Mouse (Mus musculus): ENCODE results near the gene Pip5k1b. TPM values are rescaled to one million over a fixed set of nuclear protein-coding genes. Genes with fewer than 3 reads are reported as not detected.

Gene Pip5k1b
- total RNA-seq, 2 experiments from 2014 or later = 8.1 to 8.2 TPM

DNA sequence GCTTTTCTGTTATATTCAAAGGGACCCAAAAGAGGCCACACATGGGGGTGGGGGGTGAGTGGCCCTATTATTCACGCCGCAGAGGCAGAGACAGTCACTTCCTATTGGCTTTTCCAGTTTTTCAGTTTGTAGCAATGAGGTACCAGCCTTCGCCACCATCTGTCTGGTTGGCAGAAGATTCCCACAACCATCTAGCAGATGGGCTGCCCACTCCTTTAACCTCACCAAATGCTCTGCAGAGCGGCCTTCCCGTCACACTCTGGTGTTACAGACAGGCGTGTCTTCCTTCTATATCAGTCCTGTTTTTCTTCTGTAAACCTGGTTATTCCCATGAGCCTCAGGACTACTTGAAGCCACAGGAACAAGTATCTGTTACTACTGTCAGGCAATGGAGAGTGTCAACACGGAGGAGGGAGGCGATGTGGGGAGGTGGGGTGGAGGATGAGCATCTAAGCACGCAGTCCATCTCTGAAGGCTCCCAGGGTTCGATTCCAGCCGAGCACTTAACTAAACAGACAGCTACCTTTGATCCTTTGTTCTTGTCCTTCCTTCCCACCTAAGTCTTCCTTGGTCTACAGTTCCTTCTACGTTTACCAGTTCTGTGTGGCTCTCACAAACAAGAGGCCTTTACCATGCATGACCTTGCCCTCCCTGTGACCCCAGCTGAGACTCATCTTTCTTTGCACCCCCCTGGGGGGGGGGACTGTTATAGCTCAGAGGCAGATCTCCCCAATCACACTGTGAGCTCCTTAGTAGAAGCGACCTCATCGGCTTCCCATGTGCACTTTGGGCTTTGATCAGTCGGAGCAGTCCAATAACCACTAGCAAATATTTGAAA is 32.0 kb downstream of the Pip5k1b start:
- intact Hi-C loops (cut with DNase I) = no loop called here

GRCm38 (mm10) chr19:24521997-24522396 is 33.7 kb downstream of the Pip5k1b start:
- DNase-seq (ENCODE audit: extremely low spot score in 1 of 2, low spot score in 2 of 2) = no peak

More for the DNA sequence above, 32.0 kb downstream of the Pip5k1b start:
- DNase-seq (ENCODE audit: extremely low spot score in 1 of 2, low spot score in 2 of 2) = peak; percentile 27 to 40

GRCm38 (mm10) chr19:24521146-24521545 is 34.5 kb downstream of the Pip5k1b start:
- DNase-seq (ENCODE audit: extremely low spot score in 1 of 2, low spot score in 2 of 2) = no peak
- intact Hi-C loops (cut with DNase I) = no loop called here

More at GRCm38 (mm10) chr19:24521997-24522396, 33.7 kb downstream of the Pip5k1b start:
- intact Hi-C loops (cut with DNase I) = no loop called here

DNA sequence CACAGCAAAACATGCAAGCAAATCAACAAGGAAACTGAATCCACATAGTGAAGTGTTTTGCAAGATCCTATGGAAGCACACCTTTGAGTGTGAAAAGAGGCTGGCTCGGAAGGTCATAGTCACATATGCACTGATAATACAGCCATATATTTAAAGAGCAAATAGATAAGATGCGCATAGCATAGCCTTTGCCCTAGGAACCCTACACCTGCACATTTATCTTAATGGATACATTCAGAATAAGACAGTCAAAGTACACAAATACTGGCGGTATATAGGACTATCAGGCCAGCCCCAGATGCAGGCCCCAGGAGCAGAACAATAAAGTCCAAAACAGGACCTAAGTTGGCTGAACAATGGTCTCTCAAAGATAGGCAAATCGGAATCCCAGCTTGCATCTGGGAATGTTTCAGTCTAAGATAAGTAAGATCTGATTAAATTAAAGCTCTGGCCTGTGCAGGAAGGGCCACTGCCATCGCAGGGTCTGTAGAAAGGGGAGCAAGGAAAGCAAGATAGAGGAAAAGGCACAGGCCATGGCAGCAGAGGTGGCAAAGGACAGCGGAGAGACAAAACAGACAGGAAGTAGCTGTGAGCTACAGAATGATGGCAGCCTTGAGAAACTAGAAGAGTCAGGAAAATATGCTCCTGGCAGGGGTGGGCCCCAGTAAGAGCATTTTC is 35.8 kb downstream of the Pip5k1b start:
- DNase-seq (ENCODE audit: extremely low spot score in 1 of 2, low spot score in 2 of 2) = no peak
- intact Hi-C loops (cut with DNase I) = no loop called here

DNA sequence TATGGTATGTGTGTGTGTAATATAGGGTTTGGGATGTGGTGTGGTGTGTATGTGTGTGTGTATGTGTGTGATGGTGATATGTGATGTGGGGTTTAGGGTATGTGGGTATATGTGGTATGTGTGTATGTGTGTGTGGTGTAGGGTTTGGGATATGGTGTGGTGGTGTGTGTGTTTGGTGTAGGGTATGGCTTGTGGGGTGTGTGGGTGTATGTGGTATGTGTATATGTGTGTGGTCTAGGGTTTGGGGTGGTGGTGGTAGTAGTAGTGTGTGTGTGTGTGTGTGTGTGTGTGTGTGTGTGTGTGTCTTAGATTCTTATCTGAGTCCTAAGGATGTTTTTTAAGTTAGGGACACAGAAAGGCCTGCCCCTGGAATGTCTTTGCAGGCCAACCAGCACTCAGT is 37.3 kb downstream of the Pip5k1b start:
- DNase-seq (ENCODE audit: extremely low spot score in 1 of 2, low spot score in 2 of 2) = no peak
- intact Hi-C loops (cut with DNase I) = no loop called here

DNA sequence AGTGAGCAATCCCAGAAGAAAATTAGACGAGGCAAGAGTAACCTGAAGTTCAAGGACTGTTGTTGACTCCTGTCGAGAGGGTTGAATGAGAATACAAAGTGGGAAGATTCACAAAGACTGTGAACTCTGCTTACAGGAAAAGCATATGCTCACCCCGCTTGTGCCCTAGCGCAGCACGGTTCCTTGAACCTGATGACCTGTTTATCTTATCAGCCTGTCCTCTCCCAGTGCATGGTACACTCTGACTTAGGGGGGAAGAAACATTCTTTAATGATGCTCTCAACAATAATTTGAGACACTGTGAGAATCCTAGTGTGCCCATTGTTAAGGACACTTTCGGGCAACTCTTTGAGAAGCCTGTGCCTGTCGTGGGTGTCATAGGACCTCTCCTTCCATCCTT is 38.6 kb downstream of the Pip5k1b start:
- intact Hi-C loops (cut with DNase I) = no loop called here

GRCm38 (mm10) chr19:24515941-24516340 is 39.7 kb downstream of the Pip5k1b start:
- intact Hi-C loops (cut with DNase I) = no loop called here
- DNase-seq (ENCODE audit: extremely low spot score in 1 of 2, low spot score in 2 of 2) = no peak

More for the DNA sequence above, 38.6 kb downstream of the Pip5k1b start:
- no peak for DNase-seq (ENCODE audit: extremely low spot score in 1 of 2, low spot score in 2 of 2)

- no peak for DNase-seq (ENCODE audit: extremely low spot score in 1 of 2, low spot score in 2 of 2)
- intact Hi-C loops (cut with DNase I) = no loop called here
Observed at GRCm38 (mm10) chr19:24514661-24515642, 40.7 kb downstream of the Pip5k1b start.

- no peak for DNase-seq (ENCODE audit: extremely low spot score in 1 of 2, low spot score in 2 of 2)
- intact Hi-C loops (cut with DNase I) = no loop called here
Observed at GRCm38 (mm10) chr19:24513105-24513843, 42.4 kb downstream of the Pip5k1b start.

- DNase-seq (ENCODE audit: extremely low spot score in 1 of 2, low spot score in 2 of 2) = no peak
Observed at GRCm38 (mm10) chr19:24511939-24512338, 43.7 kb downstream of the Pip5k1b start.

GRCm38 (mm10) chr19:24509391-24509790 is 46.3 kb downstream of the Pip5k1b start:
- intact Hi-C loops (cut with DNase I) = no loop called here
- DNase-seq (ENCODE audit: extremely low spot score in 1 of 2, low spot score in 2 of 2) = no peak

More at GRCm38 (mm10) chr19:24511939-24512338, 43.7 kb downstream of the Pip5k1b start:
- intact Hi-C loops (cut with DNase I) = no loop called here

- no peak for DNase-seq (ENCODE audit: extremely low spot score in 1 of 2, low spot score in 2 of 2)
- intact Hi-C loops (cut with DNase I) = no loop called here
Observed at GRCm38 (mm10) chr19:24508087-24508767, 47.4 kb downstream of the Pip5k1b start.

DNA sequence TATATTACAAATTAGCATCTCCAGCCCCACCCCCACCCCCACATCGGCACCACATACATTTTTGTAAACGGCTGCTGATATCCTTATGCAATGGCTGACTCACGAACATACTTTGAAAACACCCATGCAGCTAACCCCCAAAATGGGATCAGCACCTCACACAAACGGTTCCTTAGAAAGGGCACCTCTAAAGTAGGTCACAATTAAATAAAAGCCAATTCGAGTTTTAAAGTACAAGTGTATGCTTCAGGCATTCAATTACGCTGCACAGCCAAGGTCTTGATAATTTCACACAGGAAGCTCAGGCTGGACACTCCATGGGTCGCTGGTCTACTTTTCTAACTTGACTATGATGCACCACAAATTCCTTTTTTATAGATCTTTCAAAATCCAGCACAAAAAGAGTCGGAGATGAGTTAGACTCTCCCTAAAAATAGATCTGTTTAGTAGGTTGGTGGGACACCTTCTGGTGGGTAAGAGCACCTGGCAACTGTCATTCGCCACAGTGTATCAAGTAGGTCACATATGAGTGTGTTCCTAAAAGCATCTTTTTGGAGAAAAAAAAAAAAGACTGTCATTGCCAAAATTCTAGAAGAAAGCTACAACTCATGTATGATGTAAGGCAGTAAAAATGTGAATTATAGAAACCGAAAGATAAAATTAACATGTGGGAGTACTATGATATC is 52.8 kb downstream of the Pip5k1b start:
- no peak for DNase-seq (ENCODE audit: extremely low spot score in 1 of 2, low spot score in 2 of 2)
- intact Hi-C loops (cut with DNase I) = no loop called here

DNA sequence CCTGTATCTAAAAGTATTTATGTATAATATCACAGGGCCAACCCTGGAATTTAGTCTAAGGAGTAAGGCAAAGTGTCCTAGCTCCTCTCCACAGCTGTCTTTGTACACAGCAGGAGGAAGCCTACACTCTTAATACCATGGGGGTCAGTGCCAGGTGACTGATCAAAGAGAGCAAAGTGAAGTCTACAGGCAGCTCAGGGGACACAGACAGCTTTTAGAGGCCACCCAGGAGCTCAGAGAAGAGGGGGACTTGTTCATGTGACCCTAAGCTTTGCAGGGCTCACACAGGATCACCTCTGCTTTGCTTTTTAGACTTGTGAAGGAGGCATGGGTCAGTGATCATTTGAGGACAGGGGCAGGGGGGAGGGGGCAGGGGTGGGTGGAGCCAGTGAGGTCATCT is 54.1 kb downstream of the Pip5k1b start:
- no peak for DNase-seq (ENCODE audit: extremely low spot score in 1 of 2, low spot score in 2 of 2)
- intact Hi-C loops (cut with DNase I) = no loop called here

DNA sequence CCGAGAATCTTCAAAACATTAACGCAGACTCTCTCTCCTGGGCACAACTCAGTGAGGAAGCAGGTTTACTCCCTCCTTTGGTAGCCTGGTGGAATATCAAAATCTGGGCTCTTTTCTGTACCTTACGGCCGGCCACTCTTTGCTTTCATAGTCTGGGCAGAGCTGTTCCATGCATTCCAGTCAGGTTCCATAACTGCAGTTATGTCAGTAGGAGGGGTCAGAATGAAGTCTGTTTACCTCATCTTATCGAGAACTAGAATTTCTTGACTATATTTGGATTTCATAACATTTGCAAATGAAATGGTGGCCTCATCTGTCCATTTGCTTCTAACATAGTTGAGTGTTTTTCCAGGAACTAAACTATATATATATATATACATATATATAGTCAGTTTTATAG is 55.2 kb downstream of the Pip5k1b start:
- no peak for DNase-seq (ENCODE audit: extremely low spot score in 1 of 2, low spot score in 2 of 2)
- intact Hi-C loops (cut with DNase I) = no loop called here

DNA sequence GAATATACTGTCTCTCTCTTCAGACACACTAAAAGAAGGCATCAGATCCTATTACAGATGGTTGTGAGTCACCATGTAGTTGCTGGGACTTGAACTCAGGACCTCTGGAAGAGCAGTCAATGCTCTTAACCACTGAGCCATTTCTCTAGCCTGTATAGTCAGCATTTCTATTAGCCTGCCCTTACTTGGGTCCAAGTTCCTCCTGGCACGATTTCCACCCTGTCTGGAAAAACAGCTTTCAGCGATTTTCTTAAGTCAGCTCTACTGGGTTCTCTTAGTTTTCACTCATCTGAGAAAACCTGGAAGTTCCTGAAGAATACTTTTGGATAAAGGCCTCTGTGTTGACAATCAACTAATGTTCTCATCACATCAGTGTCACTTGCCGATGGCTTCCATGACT is 56.4 kb downstream of the Pip5k1b start:
- no peak for DNase-seq (ENCODE audit: extremely low spot score in 1 of 2, low spot score in 2 of 2)
- intact Hi-C loops (cut with DNase I) = no loop called here

GRCm38 (mm10) chr19:24493887-24494286 is 61.8 kb downstream of the Pip5k1b start:
- intact Hi-C loops (cut with DNase I) = no loop called here
- DNase-seq (ENCODE audit: extremely low spot score in 1 of 2, low spot score in 2 of 2) = no peak
